ENCODE assay signal across 13 mouse cellular contexts in the genomic region with DNA sequence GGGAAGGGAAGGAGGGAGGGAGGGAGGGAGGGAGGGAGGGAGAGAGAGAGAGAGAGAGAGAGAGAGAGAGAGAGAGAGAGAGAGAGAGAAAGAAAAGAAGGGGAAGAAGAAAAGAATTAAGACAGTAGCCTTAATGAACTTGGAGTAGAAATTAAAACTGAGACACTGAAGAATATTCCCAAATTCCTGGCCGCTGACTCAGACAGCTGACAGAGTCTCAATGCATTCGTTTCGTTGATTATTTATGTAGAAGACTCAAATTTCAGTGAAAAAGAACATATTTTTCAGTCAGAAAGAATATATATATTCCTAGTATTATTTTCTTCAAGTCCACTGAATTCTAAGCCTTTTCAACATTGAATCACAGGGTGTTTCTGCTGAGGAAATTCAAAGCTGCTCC.
"Had no signal": no experiment of that assay in that cellular context is flagged by ENCODE, and none has a peak within 500 bp of the region (broad histone marks: within the 10 kb centered on the region; RNA-seq: fewer than 3 reads in every experiment).

No protein-coding gene starts in this region.

- H3K27ac ChIP-seq: midbrain, embryonic 10.5 days; midbrain, embryonic 12.5 days; neural tube, embryonic 12.5 days had no signal

- H3K4me1 ChIP-seq: midbrain, embryonic 12.5 days had no signal

- DNase-seq: lung, adult 18-20 months; lung, embryonic 14.5 days; lung, postnatal 10 days; lung, postnatal 4 days; midbrain, embryonic 14.5 days; right cerebral cortex, postnatal 14 days; spleen, adult 18-20 months; thymus, adult 18-20 months; thymus, postnatal 14 days; thymus, postnatal 36 days had no signal

- H3K4me3 ChIP-seq: midbrain, embryonic 10.5 days; midbrain, embryonic 12.5 days; neural tube, embryonic 12.5 days had no signal
